Mouse (Mus musculus) retina, embryonic 14.5 days (tissue): ENCODE data around the gene Vwa8.

Source experiments
- DNase-seq: peaks from one replicate; pipeline ENCODE4 v3.0.0-alpha.2; 2015; ENCODE audit warnings: low spot score

Vwa8 gene

DNA sequence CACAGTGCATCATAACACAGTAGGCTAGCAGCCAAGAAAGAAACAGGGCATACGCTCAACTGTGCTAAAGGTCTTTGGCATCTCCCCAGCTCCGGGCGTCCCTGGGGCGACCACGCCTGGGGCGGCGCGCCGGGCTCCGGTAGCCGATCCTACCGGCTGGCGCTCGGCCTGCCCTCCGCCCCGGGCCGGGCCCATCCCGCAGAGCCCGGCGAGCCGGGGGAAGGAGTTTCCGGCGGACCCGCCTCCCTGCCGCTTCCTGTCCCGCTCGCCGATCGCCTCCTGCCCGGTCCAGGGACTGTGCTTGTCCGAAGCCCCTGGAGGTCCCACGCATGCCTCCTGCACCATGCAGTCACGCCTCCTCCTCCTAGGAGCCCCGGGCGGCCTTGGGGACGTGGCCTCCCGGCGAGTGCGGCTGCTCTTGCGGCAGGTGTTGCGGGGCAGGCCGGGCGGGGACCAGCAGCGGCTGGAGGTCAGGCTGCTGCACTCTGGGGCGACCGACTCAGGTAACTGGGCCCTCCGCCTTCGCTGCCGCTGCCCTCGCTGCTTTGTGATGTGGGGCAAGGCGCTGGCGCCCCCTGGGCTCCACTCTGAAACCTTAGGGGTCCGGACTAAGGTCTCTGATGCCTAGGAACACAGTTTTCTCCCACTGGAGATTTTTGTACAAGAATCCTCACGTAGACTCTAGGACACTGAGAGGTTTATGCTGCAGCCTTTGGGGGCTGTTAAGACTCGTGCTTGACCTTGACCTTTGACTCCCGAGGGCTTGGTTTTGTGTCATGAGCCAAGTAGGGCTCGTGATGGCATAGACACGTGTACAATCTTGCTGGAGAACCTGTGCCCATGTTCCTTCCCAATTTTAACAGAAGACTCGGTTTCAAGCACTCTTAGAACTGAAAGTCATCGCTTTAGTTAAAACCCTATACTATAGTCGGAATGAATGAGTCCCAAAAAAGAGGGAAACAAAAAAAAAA lies at the start of gene Vwa8:
TSS of gene Vwa8 (plus strand) at position 112 of the 971 bp plus-strand sequence.
- peak; percentile 80 for DNase-seq

GRCm38 (mm10) chr14:78802378-78802777 lies 46.5 kb upstream of the Vwa8 start:
- DNase-seq: no peak

- DNase-seq: no peak
These were observed 44.9 kb upstream of the Vwa8 start for GRCm38 (mm10) chr14:78803924-78804323.

GRCm38 (mm10) chr14:78812896-78813295 lies 36.0 kb upstream of the Vwa8 start:
- no peak for DNase-seq

- DNase-seq: no peak
These were observed 32.4 kb upstream of the Vwa8 start for GRCm38 (mm10) chr14:78816411-78816810.

- DNase-seq: no peak
These were observed 31.2 kb upstream of the Vwa8 start for GRCm38 (mm10) chr14:78817651-78818050.

GRCm38 (mm10) chr14:78818406-78818805 lies 30.4 kb upstream of the Vwa8 start:
- no peak for DNase-seq

- DNase-seq: no peak
These were observed 24.8 kb upstream of the Vwa8 start for GRCm38 (mm10) chr14:78824013-78824412.

DNA sequence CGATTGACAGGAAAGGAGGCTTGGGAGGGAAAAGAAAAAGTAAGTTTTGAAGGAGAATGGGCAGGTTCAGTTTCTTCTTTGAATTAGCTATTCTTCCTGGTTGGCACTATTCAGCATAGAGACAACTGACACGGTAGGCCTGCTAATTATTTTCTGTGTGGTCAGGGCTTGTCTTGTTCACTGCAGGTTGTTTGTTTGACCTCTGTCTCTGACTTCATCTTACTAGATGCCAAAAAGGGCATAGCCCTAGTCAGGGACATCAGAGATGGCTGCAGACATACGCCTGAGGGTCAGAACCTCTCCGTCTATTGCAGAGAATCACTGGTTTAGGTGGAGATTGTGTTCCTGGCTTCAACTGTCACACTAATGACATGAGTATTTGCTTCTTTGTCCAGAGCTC lies 24.3 kb upstream of the Vwa8 start:
- DNase-seq: no peak

DNA sequence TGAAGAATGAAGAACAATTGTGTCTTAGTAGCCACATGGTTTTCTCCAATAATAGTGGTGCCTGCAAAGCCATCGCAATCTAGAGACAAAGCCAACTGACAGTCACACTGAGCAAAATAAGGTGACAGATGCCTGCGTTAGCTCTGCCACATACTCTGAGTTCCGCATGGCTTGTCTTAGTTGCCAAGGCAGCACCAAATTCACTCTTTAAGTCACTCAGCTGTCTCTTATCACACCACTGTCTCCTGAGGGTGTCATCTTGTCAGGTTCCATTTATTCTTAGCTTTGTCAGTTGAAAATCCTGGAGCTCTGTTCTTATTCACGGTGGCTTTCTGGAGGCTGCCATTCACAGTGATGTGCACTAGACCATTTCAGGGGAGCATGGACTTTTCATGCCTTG lies 17.7 kb upstream of the Vwa8 start:
- no peak for DNase-seq

DNA sequence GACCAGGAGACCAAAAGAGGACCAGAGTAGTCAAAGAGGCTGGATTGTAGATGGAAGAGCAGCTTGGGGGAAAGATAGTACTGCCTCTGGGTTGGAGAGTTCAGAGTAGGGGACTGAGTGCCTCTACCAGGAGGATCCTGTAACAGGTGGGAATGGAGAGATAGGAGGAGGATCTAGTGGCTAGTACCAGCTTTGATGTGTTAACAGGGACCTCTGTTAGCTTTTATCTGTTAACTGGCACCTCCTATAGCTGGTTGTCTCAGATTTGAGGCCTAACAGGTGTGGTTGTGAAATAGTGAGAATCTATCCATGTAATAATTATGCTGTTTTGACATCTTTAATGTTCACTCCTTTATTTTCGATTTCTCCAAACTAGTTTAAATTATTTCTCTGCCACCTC lies 904 bp upstream of the Vwa8 start:
- no peak for DNase-seq

- no peak for DNase-seq
These were observed 375 bp upstream of the Vwa8 start for GRCm38 (mm10) chr14:78848477-78848876.

DNA sequence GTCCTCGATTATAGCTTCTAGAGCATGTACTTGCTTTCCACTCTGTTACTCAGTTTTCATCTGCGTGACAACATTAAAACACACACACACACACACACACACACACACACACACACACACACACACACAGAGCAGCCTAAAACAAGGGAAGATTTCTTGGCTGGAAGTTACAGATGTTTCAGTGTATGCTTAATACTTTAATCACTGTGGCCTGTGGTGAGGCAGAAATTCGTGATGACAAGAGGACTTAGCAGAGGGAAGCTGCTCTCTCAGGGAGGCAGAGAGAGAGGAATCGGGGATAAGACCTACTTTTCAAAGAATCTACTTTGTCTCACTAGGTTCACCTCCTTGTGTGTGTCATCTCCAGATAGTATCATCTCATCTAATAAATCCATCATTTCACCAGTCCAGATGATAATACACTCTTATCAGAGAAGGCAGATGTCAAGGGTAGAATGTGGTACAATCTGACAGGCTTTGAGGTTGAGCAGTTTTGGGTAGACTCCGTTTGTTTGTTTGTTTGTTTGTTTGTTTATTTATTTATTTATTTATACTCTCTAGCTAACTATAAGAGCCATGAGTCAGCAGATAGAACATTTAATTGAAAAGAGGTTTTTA lies 1.2 kb downstream of the Vwa8 start:
- no peak for DNase-seq

GRCm38 (mm10) chr14:78850666-78851065 lies 1.8 kb downstream of the Vwa8 start:
- DNase-seq: no peak

GRCm38 (mm10) chr14:78851366-78851765 lies 2.5 kb downstream of the Vwa8 start:
- DNase-seq: no peak

- DNase-seq: no peak
These were observed 3.8 kb downstream of the Vwa8 start for GRCm38 (mm10) chr14:78852401-78853246.

- no peak for DNase-seq
These were observed 12.3 kb downstream of the Vwa8 start for GRCm38 (mm10) chr14:78861156-78861555.

- DNase-seq: no peak
These were observed 21.2 kb downstream of the Vwa8 start for GRCm38 (mm10) chr14:78870036-78870435.

- no peak for DNase-seq
These were observed 28.3 kb downstream of the Vwa8 start for GRCm38 (mm10) chr14:78877176-78877575.

DNA sequence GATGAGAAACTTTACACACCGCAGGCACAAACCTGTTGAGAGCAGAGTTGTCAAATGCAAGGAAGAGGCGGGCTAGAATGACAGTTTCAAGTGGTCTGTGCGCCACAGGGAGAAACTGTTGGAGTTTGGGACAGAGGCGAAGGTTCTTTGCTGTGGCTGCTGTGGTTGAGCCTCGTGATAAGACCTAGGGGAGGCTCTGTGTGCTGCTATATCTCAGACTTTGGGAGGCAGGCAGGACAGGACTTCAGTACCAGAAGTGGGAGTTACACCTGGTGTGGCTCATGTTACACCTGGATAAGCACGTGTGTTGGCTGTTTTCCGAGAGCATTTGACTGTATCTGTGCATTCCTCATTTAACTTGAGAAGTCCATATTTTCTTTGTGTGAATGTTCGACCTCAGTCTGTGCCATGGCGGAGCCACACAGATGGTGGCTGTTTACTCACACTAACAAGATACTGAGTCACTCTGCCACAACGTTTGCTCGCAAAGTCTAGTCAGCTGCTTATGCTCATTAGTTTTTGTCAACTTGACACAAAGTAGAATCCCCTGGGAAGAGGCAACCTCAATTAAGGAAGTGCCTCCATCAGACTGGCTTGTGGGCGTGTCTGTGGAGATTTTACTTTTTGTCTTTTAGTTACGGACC lies 29.7 kb downstream of the Vwa8 start:
- DNase-seq: no peak

DNA sequence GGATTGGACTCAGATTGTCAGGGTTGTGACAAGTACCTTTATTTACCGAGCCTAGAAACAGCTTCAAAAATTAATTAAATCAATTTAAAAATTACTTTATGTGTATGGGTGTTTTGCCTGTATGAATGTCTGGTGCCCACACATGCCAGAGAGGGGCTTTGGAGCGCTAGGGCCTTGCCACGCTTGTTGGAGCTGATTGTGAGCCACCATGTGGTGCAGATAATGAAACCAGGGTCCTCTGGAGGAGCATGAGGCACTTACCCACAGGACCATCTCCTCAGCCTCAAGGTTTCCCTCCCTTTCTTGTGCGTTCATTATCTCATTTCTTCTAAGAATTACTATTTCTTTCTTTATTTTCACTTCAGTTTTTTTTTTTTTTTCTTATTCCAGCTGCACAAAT lies 32.0 kb downstream of the Vwa8 start:
- DNase-seq: no peak

GRCm38 (mm10) chr14:78881563-78881962 lies 32.7 kb downstream of the Vwa8 start:
- DNase-seq: peak; percentile 38
